Mouse (Mus musculus) urinary bladder, postnatal 14 days (tissue): ENCODE measurements around the gene Krtap9-1.
"Not testable (repeated sequence)": the region's sequence is repeated elsewhere in the genome, so short reads cannot be mapped to it uniquely, and the experiment has no call there.

Source experiments
- DNase-seq: peaks from one replicate; pipeline ENCODE4 v3.0.0; 2021; ENCODE audit warnings: low spot score

Gene Krtap9-1

DNA sequence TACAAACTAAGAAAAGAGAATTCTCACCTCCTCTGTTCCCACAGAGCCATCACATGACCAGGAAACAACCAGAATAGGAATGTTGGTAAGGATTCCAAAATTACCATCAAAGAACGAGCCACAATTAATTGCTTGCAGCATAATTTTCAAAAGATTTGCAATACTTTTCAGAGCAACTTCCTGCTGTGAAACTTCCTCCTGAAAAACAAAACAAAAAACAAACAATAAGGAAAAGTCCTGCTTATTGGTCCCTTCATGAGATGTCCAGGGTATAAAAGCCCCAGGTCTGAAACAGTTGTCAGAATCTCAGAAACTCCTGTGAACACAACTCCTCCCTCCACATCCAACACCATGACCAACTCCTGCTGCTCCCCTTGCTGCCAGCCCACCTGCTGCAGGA lies at the start of gene Krtap9-1:
Krtap9-1 (plus strand) TSS at position 301 of the 400 bp plus-strand sequence.
- not testable (repeated sequence) for DNase-seq

DNA sequence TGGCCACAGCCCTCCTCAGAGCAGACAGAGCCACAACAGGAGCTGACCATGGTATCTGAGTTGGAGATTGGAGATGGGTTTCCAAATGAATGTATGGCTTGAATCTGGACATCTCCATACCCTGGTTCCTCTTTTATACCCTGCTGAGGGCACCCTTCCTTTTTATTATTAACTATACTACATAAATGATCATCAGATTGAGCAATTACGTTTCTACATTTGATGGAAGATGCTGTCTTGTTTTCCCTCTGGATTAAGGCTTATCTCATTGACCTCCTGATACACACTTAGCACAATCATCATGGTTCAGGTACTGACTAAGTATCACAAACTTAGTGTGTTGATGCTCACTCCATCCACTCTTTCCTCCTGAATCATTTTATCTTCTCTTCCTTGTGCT lies 35.2 kb upstream of the Krtap9-1 start, which contains the start of gene 2300003K06Rik:
2300003K06Rik (minus strand) TSS at position 101 of the 400 bp plus-strand sequence.
- DNase-seq, result no peak

- no peak for DNase-seq
Measured at GRCm38 (mm10) chr11:99842185-99842584, 31.0 kb upstream of the Krtap9-1 start.

DNA sequence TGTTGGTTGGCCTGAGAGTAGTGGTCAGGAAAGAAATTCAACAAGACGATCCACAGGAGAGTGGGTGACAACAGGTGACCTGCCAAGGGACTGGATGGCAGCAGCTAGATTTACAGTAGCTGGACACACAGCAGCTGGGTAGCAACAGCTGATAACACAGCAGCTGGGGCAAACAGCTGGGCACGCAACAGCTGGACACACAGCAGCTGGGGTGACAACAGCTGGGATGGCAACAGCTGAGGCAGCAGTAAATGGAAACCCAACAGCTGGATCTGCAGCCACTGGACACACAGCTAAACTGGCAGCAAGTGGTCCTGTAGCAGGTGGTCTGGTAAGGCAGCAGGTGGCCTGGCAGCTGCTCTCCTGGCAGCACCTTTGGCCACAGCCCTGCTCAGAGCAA lies 26.4 kb upstream of the Krtap9-1 start:
- no peak for DNase-seq

DNA sequence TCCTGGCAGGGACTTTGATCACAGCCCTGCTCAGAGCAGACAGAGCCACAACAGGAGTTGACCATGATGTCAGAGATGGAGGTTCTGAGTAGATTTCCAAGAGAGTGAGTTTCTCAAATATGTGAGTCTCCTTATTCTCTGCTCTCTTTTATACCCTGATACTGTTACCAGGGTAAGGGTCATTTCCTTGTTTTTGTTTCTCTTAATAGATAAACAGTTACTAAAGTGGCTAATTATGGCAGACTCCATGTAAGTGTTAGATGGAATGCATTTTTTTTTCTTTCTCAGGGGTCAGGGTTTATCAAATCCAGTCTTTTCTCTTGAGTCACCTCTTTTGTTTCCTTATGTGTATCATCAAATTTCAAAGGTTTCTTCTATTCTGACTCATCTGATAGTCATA lies 21.7 kb upstream of the Krtap9-1 start, which contains the start of gene Krtap4-16:
Krtap4-16 (minus strand) TSS at position 101 of the 400 bp plus-strand sequence.
- DNase-seq, result no peak

DNA sequence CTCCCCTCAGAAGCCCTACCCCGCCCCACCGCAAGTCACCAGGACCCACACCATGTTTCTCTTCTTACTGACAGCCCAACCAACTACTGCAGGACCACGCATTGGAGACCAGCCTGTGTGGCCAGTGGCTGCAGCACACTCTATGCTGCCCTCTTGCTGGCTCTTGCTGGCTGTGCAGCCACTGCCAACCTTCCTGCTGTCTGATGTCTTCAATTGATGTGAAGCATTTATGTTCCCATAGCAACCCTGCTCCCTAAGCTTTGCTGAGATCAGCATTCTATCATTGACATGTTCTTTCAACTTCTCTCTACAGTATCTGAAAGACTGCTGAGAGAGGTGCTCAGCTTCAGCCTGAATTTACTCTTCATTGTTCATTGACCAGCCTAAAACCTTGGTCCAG lies 19.1 kb upstream of the Krtap9-1 start:
- no peak for DNase-seq

GRCm38 (mm10) chr11:99857617-99858016 lies 15.6 kb upstream of the Krtap9-1 start, which contains the start of gene Gm11568:
Gm11568 (plus strand) TSS chr11:99857917.
- DNase-seq, result no peak

- DNase-seq, result no peak
Measured at GRCm38 (mm10) chr11:99858761-99859160, 14.4 kb upstream of the Krtap9-1 start.

- DNase-seq, result not testable (repeated sequence)
Measured at GRCm38 (mm10) chr11:99864176-99864575, 9.0 kb upstream of the Krtap9-1 start, which contains the start of gene Gm11559. Gm11559 (plus strand) TSS chr11:99864476.

DNA sequence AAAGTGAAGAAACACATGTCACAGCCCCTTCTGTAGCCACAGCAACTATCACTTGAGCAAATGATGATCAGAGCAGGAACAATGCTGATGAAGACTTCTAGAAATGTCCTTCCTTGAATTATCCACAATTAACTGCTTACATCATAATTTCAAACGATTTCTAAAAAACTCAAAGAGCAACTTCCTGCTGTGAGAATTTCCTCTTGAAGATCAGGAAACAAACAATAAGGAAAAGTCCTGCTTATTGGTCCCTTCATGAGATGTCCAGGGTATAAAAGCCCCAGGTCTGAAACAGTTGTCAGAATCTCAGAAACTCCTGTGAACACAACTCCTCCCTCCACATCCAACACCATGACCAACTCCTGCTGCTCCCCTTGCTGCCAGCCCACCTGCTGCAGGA lies 5.7 kb downstream of the Krtap9-1 start, which contains the start of gene Gm11567:
Gm11567 (plus strand) TSS at position 301 of the 400 bp plus-strand sequence.
- DNase-seq, result not testable (repeated sequence)

DNA sequence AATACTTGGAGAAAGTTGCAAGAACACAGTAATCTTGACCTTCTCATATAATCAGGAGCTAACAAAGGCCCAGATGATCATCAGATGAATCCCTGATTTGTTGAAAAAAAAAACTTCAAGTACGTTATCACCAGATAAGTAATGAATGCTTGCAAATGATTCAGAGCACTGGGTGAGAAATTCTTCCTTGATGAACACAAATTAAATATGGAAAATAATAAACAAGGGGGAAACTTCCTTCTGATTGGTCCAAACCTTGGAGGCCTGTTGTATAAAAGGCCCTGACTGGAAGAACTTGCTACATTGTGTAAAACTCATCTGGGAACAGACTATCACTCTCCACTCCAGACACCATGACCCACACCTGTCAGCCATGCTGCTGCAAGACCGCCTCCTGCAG lies 34.4 kb downstream of the Krtap9-1 start, which contains the start of gene Krtap31-1:
Krtap31-1 (plus strand) TSS at position 301 of the 400 bp plus-strand sequence.
- no peak for DNase-seq

- no peak for DNase-seq
Measured at GRCm38 (mm10) chr11:99914451-99914850, 41.3 kb downstream of the Krtap9-1 start, which contains the start of gene Gm11565. Gm11565 (plus strand) TSS chr11:99914751.
